8 mouse cellular contexts compared by ENCODE assay signal in the genomic region with DNA sequence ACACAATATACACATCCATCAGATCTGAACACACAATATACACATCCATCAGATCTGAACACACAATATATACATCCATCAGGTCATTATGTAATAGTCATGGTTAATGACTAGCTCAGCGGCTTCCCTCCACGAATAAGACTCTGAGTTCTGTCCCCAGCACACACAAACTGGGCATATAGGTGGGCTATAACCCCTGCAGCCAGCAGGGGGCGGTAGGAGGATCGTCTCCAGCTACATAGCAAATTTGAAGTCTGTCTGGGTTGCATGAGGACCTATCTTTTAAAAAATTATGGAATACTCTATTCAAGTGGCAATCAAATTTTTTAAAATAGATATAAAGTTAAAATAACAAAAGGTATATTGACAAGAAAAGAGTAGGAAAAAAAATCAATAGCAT.
DNase-seq lines count a peak whose midpoint lies in the region; ATAC-seq and TF ChIP-seq lines count a peak whose summit lies in the region.

No protein-coding gene starts in this region.

- WGBS in forebrain, embryonic 11.5 days, result 55% methylated on average over 4 of the region's 4 CpGs
- 61% methylated on average over 4 of the region's 4 CpGs for WGBS in forebrain, embryonic 16.5 days
- WGBS in midbrain, postnatal 0 days, result 54% methylated on average over 4 of the region's 4 CpGs
- WGBS in midbrain, embryonic 15.5 days, result 56% methylated on average over 4 of the region's 4 CpGs

- no peak overlapping the region for H3K4me3 ChIP-seq in forebrain, embryonic 11.5 days (ENCODE audit: low read depth, low read length)
- no peak overlapping the region for H3K4me3 ChIP-seq in forebrain, embryonic 16.5 days (replicated peaks; ENCODE audit: low read length)
- no peak overlapping the region for H3K4me3 ChIP-seq in midbrain, postnatal 0 days (ENCODE audit: low read depth, low read length)
- no peak overlapping the region for H3K4me3 ChIP-seq in midbrain, embryonic 15.5 days

- H3K4me1 ChIP-seq in forebrain, embryonic 11.5 days (replicated peaks; ENCODE audit: control insufficient read depth, insufficient read depth, low read length), result no peaks in the 10 kb centered on the region
- H3K4me1 ChIP-seq in forebrain, embryonic 16.5 days (replicated peaks; ENCODE audit: control insufficient read depth, insufficient read depth, low read length), result peaks cover 3% of the 10 kb centered on the region; the same call in 1 of the 2 replicates
- H3K4me1 ChIP-seq in midbrain, postnatal 0 days (ENCODE audit: insufficient read depth, low read length), result no peaks in the 10 kb centered on the region
- no peaks in the 10 kb centered on the region for H3K4me1 ChIP-seq in midbrain, embryonic 15.5 days

- H3K36me3 ChIP-seq in forebrain, embryonic 11.5 days (ENCODE audit: control insufficient read depth, insufficient read depth, low read length), result no peaks in the 10 kb centered on the region
- H3K36me3 ChIP-seq in forebrain, embryonic 16.5 days (ENCODE audit: control insufficient read depth, insufficient read depth), result no peaks in the 10 kb centered on the region
- H3K36me3 ChIP-seq in midbrain, postnatal 0 days (ENCODE audit: insufficient read depth, low read length), result no peaks in the 10 kb centered on the region
- no peaks in the 10 kb centered on the region for H3K36me3 ChIP-seq in midbrain, embryonic 15.5 days (replicated peaks)

- no peaks in the 10 kb centered on the region for H3K9me3 ChIP-seq in forebrain, embryonic 11.5 days (ENCODE audit: control insufficient read depth, low read length)
- H3K9me3 ChIP-seq in forebrain, embryonic 16.5 days (ENCODE audit: control insufficient read depth, low read length), result no peaks in the 10 kb centered on the region
- H3K9me3 ChIP-seq in midbrain, postnatal 0 days (ENCODE audit: low read length), result no peaks in the 10 kb centered on the region
- no peaks in the 10 kb centered on the region for H3K9me3 ChIP-seq in midbrain, embryonic 15.5 days

- H3K4me2 ChIP-seq in forebrain, embryonic 11.5 days (ENCODE audit: low read depth, low read length, severe bottlenecking), result no peak overlapping the region
- H3K4me2 ChIP-seq in forebrain, embryonic 16.5 days (ENCODE audit: low read length), result no peak overlapping the region
- H3K4me2 ChIP-seq in midbrain, postnatal 0 days (ENCODE audit: low read depth, low read length, poor library complexity, severe bottlenecking), result no peak overlapping the region
- H3K4me2 ChIP-seq in midbrain, embryonic 15.5 days, result no peak overlapping the region

- TF ChIP-seq CTCF in midbrain, postnatal 0 days (IDR thresholded peaks at IDR 0.05), result peak; percentile 56
- TF ChIP-seq CTCF in brain, embryonic 14.5 days (IDR thresholded peaks at IDR 0.05; ENCODE audit: borderline replicate concordance, extremely low read depth, insufficient read depth, insufficient read length), result peak; percentile 60; the same call in 1 of the 2 replicates

- H3K27me3 ChIP-seq in forebrain, embryonic 11.5 days (ENCODE audit: control insufficient read depth, insufficient read depth, low read length), result no peaks in the 10 kb centered on the region
- H3K27me3 ChIP-seq in forebrain, embryonic 16.5 days (replicated peaks; ENCODE audit: control insufficient read depth, insufficient read depth, low read length), result no peaks in the 10 kb centered on the region
- no peaks in the 10 kb centered on the region for H3K27me3 ChIP-seq in midbrain, postnatal 0 days (ENCODE audit: insufficient read depth, low read length)
- H3K27me3 ChIP-seq in midbrain, embryonic 15.5 days (replicated peaks), result no peaks in the 10 kb centered on the region

- TF ChIP-seq POLR2A in brain, embryonic 14.5 days (IDR thresholded peaks at IDR 0.05; ENCODE audit: borderline replicate concordance, extremely low read depth, insufficient read depth, insufficient read length, poor library complexity, severe bottlenecking), result no peak

- ATAC-seq in forebrain, embryonic 11.5 days (replicated peaks; ENCODE audit: low FRiP score), result no peak
- no peak for ATAC-seq in forebrain, embryonic 16.5 days
- no peak for ATAC-seq in midbrain, postnatal 0 days (ENCODE audit: low FRiP score)
- no peak for ATAC-seq in midbrain, embryonic 15.5 days (replicated peaks)
- ATAC-seq in megakaryocyte progenitor cell, adult 5-6 weeks (replicated peaks; ENCODE audit: poor library complexity), result peak; percentile 68
- no peak for ATAC-seq in activated CD4-positive, CD25-positive, alpha-beta regulatory T cell, adult 4 months

- no peak overlapping the region for H3K9ac ChIP-seq in forebrain, embryonic 11.5 days (ENCODE audit: low read length)
- no peak overlapping the region for H3K9ac ChIP-seq in forebrain, embryonic 16.5 days (replicated peaks; ENCODE audit: low read depth, low read length)
- no peak overlapping the region for H3K9ac ChIP-seq in midbrain, postnatal 0 days (replicated peaks; ENCODE audit: low read length, poor library complexity, severe bottlenecking)
- H3K9ac ChIP-seq in midbrain, embryonic 15.5 days, result no peak overlapping the region

- DNase-seq in forebrain, embryonic 11.5 days (ENCODE audit: low spot score), result peak; percentile 58
- no peak for DNase-seq in midbrain, postnatal 0 days (ENCODE audit: low spot score)
- DNase-seq in brain, embryonic 14.5 days (ENCODE audit: low read depth), result peak; percentile 18
- no peak for DNase-seq in cerebellum, adult 8-10 months

- H3K27ac ChIP-seq in forebrain, embryonic 11.5 days (ENCODE audit: low read depth, low read length), result no peak overlapping the region
- H3K27ac ChIP-seq in forebrain, embryonic 16.5 days (ENCODE audit: low read length), result no peak overlapping the region
- no peak overlapping the region for H3K27ac ChIP-seq in midbrain, postnatal 0 days (ENCODE audit: low read depth, low read length)
- no peak overlapping the region for H3K27ac ChIP-seq in midbrain, embryonic 15.5 days

Comparison
In these comparisons a context has a peak if more than half of its experiments do, and no peak if none do; other contexts are left out.
1. DNase-seq: peak in forebrain, embryonic 11.5 days (single experiment) and brain, embryonic 14.5 days (single experiment); none in midbrain, postnatal 0 days (single experiment) and cerebellum, adult 8-10 months (single experiment).